Mouse (Mus musculus) midbrain, postnatal 0 days (tissue): ENCODE measurements around the gene Aars. TPM values are rescaled to one million over a fixed set of nuclear protein-coding genes. Genes with fewer than 3 reads are reported as not detected.
A peak's percentile ranks its signal among the peaks of the same experiment; 100 is the strongest.
"Not testable (repeated sequence)": the region's sequence is repeated elsewhere in the genome, so short reads cannot be mapped to it uniquely, and the experiment has no call there.

Experiments
- ATAC-seq: fragments of 200-750 bp; cut with Nextera tagmentation; 2 replicates; pipeline ENCODE4 v1.8.0; 2017; ENCODE audit warnings: moderate number of reproducible peaks, mild to moderate bottlenecking, moderate TSS enrichment, moderate library complexity; ENCODE audit not compliant: low FRiP score
- DNase-seq: peaks from one replicate; pipeline ENCODE4 v3.0.0-alpha.2; 2015; ENCODE audit warnings: low spot score
- H3K27ac ChIP-seq: fragments of 300-500 bp; sonication (generic); 2 replicates; pipeline ENCODE4 v1.5.1; 2014; ENCODE audit warnings: low read depth, mild to moderate bottlenecking, low read length, mixed read lengths
- H3K27me3 ChIP-seq: fragments of 300-500 bp; sonication (generic); 2 replicates; pipeline ENCODE4 v1.6.1; 2014; ENCODE audit warnings: low read length, control low read depth, mixed read lengths; ENCODE audit not compliant: insufficient read depth
- H3K36me3 ChIP-seq: fragments of 300-500 bp; sonication (generic); 2 replicates; pipeline ENCODE4 v1.6.1; 2014; ENCODE audit warnings: low read length, control low read depth, mixed read lengths; ENCODE audit not compliant: insufficient read depth
- H3K4me1 ChIP-seq: fragments of 300-500 bp; sonication (generic); 2 replicates; pipeline ENCODE4 v1.6.1; 2014; ENCODE audit warnings: mild to moderate bottlenecking, control low read depth, antibody characterized with exemption, low read length, mixed read lengths; ENCODE audit not compliant: insufficient read depth
- H3K4me2 ChIP-seq: fragments of 300-500 bp; sonication (generic); 2 replicates; pipeline ENCODE4 v1.6.1; 2014; ENCODE audit warnings: low read depth, mild to moderate bottlenecking, low read length, mixed read lengths; ENCODE audit not compliant: poor library complexity, severe bottlenecking
- H3K4me3 ChIP-seq: fragments of 300-500 bp; sonication (generic); 2 replicates; pipeline ENCODE4 v1.5.1; 2014; ENCODE audit warnings: low read depth, mild to moderate bottlenecking, low read length, moderate library complexity
- H3K9ac ChIP-seq: fragments of 300-500 bp; sonication (generic); replicated peaks from 2 replicates; pipeline ENCODE4 v1.6.1; 2014; ENCODE audit warnings: mild to moderate bottlenecking, low read length, moderate library complexity, mixed read lengths; ENCODE audit not compliant: poor library complexity, severe bottlenecking
- H3K9me3 ChIP-seq: fragments of 300-500 bp; sonication (generic); 2 replicates; pipeline ENCODE4 v1.6.1; 2016; ENCODE audit warnings: low read length, control low read depth
- CTCF ChIP-seq: IDR thresholded peaks from 2 replicates; pipeline ENCODE4 v1.5.1; 2016; ENCODE audit warnings: antibody characterized with exemption, mild to moderate bottlenecking
- WGBS: fragments of 180-500 bp; shearing (Covaris S2); extraction: QIAGEN DNeasy Blood & Tissue Kit; methylation state at CpG from one replicate; pipeline ENCODE4 v1.1.7; 2014; 5-methylcytosine and 5-hydroxymethylcytosine counted together
- microRNA-seq: library from miRNA; unstranded; fragments of <30 nt; microRNA quantifications from one replicate; pipeline ENCODE4, GENCODE M21; 2016; ENCODE audit warnings: borderline number of aligned reads
- polyA plus RNA-seq: library from polyadenylated mRNA; unstranded; fragments of >200 nt; fragmentation: Nextera tagmentation; extraction: Ambion mirVana; gene quantifications from 2 replicates; pipeline ENCODE4 v1.2.1, GENCODE M21; 2015
- total RNA-seq: library from RNA; depleted of rRNA; stranded (reverse); fragments of >200 nt; gene quantifications from 2 replicates; pipeline ENCODE4 v1.2.3, GENCODE M21; 2014; rRNA removed

Gene Aars
- total and polyA plus RNA-seq, 2 experiments from 2014 or later = 86.8 to 110 TPM

GRCm38 (mm10) chr8:111093865-111094718 lies 61.1 kb downstream of the Aars start, which contains the start of gene Pdpr:
Gene Pdpr, plus strand, starts transcription at chr8:111094630.
- 0 out of 2 replicates have a peak, but pooled peaks cover 5% of the 10 kb centered on the region for H3K4me1 ChIP-seq
- peak; percentile 92 for ATAC-seq
- no peak for TF ChIP-seq CTCF
- H3K9me3 ChIP-seq = no peaks in the 10 kb centered on the region
- H3K4me3 ChIP-seq = peak within 1 kb of the TSS; percentile 57
- no peaks in the 10 kb centered on the region for H3K36me3 ChIP-seq
- H3K27ac ChIP-seq = peak within 1 kb of the TSS; percentile 69
- WGBS = 9% methylated on average over 40 of the region's 72 CpGs
- H3K27me3 ChIP-seq = no peaks in the 10 kb centered on the region
- H3K9ac ChIP-seq = peak within 1 kb of the TSS; percentile 64
- peak within 1 kb of the TSS; percentile 67 for H3K4me2 ChIP-seq
- peak; percentile 89 for DNase-seq

- not testable (repeated sequence) for DNase-seq
- peak; percentile 61 for ATAC-seq
- under 1% methylated on average over 44 of the region's 69 CpGs for WGBS
These were observed 61.9 kb downstream of the Aars start for GRCm38 (mm10) chr8:111094719-111095302.

More at GRCm38 (mm10) chr8:111094719-111095302, 61.9 kb downstream of the Aars start:
- H3K9ac ChIP-seq = peak overlapping the region; percentile 64
- H3K4me1 ChIP-seq, H3K27ac ChIP-seq, H3K9me3 ChIP-seq, H3K27me3 ChIP-seq, H3K36me3 ChIP-seq: not testable (repeated sequence)
- H3K4me2 ChIP-seq = peak overlapping the region; percentile 66
- peak overlapping the region; percentile 57 for H3K4me3 ChIP-seq

Small RNAs within 50 kb of the gene (microRNA-seq; reads per million reads assigned to microRNA genes)
- not detected for gene Gm24103
- gene Mir3473d = not detected

Other genes with a start within 250 kb of the Aars start
- 5.4 and 5.8 TPM in 2 replicates for gene Il34, start 227.2 kb upstream of the Aars start, total RNA-seq
- gene Il34, start 227.2 kb upstream of the Aars start, polyA plus RNA-seq = 9.1 and 11.3 TPM in 2 replicates
- gene Cog4, start 186.5 kb upstream of the Aars start, total RNA-seq = 45.8 and 50.9 TPM in 2 replicates
- 51.0 and 53.9 TPM in 2 replicates for gene Cog4, start 186.5 kb upstream of the Aars start, polyA plus RNA-seq
- gene Sf3b3, start 186.4 kb upstream of the Aars start, total RNA-seq = 82.9 and 93.2 TPM in 2 replicates
- gene Sf3b3, start 186.4 kb upstream of the Aars start, polyA plus RNA-seq = 59.8 and 65.0 TPM in 2 replicates
- 11.8 and 15.5 TPM in 2 replicates for gene Fuk, start 130.7 kb upstream of the Aars start, total RNA-seq
- 3.5 and 4.4 TPM in 2 replicates for gene Fuk, start 130.7 kb upstream of the Aars start, polyA plus RNA-seq
- 39.7 and 45.7 TPM in 2 replicates for gene St3gal2, start 113.2 kb upstream of the Aars start, total RNA-seq
- gene St3gal2, start 113.2 kb upstream of the Aars start, polyA plus RNA-seq = 20.4 and 21.3 TPM in 2 replicates
- 31.6 and 32.5 TPM in 2 replicates for gene Ddx19a, start 35.3 kb upstream of the Aars start, total RNA-seq
- 12.3 and 13.4 TPM in 2 replicates for gene Ddx19a, start 35.3 kb upstream of the Aars start, polyA plus RNA-seq
- gene Ddx19b, start 1.4 kb upstream of the Aars start, total RNA-seq = 11.0 and 14.7 TPM in 2 replicates
- gene Ddx19b, start 1.4 kb upstream of the Aars start, polyA plus RNA-seq = 5.0 and 5.2 TPM in 2 replicates
- gene Exosc6, start 23.2 kb downstream of the Aars start, total RNA-seq = not detected in 2 replicates
- not detected in 2 replicates for gene Exosc6, start 23.2 kb downstream of the Aars start, polyA plus RNA-seq
- gene Clec18a, start 59.3 kb downstream of the Aars start, total RNA-seq = not detected in 2 replicates
- 0.10 and 0.39 TPM in 2 replicates for gene Clec18a, start 59.3 kb downstream of the Aars start, polyA plus RNA-seq
- gene Pdpr, start 61.5 kb downstream of the Aars start, total RNA-seq = 19.3 and 19.5 TPM in 2 replicates
- 6.7 and 9.5 TPM in 2 replicates for gene Pdpr, start 61.5 kb downstream of the Aars start, polyA plus RNA-seq
- 37.4 and 53.6 TPM in 2 replicates for gene Glg1, start 226.1 kb downstream of the Aars start, total RNA-seq
- 45.7 and 50.9 TPM in 2 replicates for gene Glg1, start 226.1 kb downstream of the Aars start, polyA plus RNA-seq